Mouse (Mus musculus) midbrain, embryonic 10.5 days (tissue): ENCODE measurements around the gene Epb41l1. TPM values are rescaled to one million over a fixed set of nuclear protein-coding genes. Genes with fewer than 3 reads are reported as not detected.
"Not testable (repeated sequence)": the region's sequence is repeated elsewhere in the genome, so short reads cannot be mapped to it uniquely, and the experiment has no call there.

Source experiments
- DNase-seq: peaks from one replicate; pipeline ENCODE4 v3.0.0-alpha.2; 2017; ENCODE audit warnings: low spot score
- H3K27ac ChIP-seq: fragments of 300-500 bp; sonication (generic); replicated peaks from 2 replicates; pipeline ENCODE4 v1.5.1; 2016; ENCODE audit warnings: mild to moderate bottlenecking
- H3K27me3 ChIP-seq: fragments of 300-500 bp; sonication (generic); 2 replicates; pipeline ENCODE4 v1.6.1; 2016; ENCODE audit warnings: low read depth, mild to moderate bottlenecking; ENCODE audit not compliant: poor library complexity, severe bottlenecking
- H3K36me3 ChIP-seq: fragments of 300-500 bp; sonication (generic); 2 replicates; pipeline ENCODE4 v1.6.1; 2016; ENCODE audit warnings: mild to moderate bottlenecking, moderate library complexity
- H3K4me1 ChIP-seq: fragments of 300-500 bp; sonication (generic); 2 replicates; pipeline ENCODE4 v1.6.1; 2016
- H3K4me3 ChIP-seq: fragments of 300-500 bp; sonication (generic); 2 replicates; pipeline ENCODE4 v1.5.1; 2016; ENCODE audit warnings: mild to moderate bottlenecking, moderate library complexity
- H3K9me3 ChIP-seq: fragments of 300-500 bp; sonication (generic); replicated peaks from 2 replicates; pipeline ENCODE4 v1.6.1; 2016; ENCODE audit warnings: mild to moderate bottlenecking
- WGBS: fragments of 180-500 bp; shearing (Covaris S2); methylation state at CpG from one replicate; pipeline ENCODE4 v1.1.7; 2016; 5-methylcytosine and 5-hydroxymethylcytosine counted together
- polyA plus RNA-seq: library from polyadenylated mRNA; unstranded; fragments of >200 nt; fragmentation: Nextera tagmentation; extraction: Ambion mirVana; gene quantifications from 2 replicates; pipeline ENCODE4 v1.2.1, GENCODE M21; 2016

The Epb41l1 gene
- polyA plus RNA-seq: 1.3 and 1.8 TPM in 2 replicates

DNA sequence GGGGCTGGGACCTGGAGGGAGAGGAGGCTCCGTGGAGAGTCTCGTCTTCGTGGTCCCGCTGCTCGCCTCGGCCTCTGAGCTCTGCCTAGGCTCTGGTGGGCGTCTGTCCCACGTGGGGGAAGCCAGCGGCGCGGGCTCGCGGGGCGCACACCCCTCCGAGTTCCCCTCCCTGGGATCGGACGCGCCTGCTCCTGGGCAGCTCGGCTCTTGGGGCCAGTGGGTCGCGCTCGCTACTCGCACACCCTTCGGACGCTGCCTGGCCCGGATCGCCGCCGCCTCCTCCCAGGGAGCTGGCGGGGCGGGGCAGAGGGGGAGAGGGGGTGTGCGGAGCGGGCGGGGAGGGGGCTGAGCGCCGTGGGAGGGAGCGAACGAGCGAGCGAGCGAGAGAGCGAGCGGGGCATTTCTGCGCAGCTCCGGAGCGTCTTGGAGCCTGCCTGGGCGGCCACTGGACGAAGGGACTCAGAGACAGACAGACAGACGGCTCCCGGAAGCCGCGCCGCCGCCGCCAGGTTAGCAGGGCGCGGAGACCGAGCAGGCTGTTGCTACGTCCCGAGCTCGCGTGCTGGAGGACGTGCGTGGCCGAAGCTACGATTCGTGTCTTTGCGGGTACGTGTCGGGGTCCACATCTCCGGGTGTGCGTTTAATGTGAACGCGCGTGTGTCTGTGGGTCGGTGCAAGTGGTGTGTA is at the start of gene Epb41l1:
TSS of gene Epb41l1 (plus strand) at position 216 of the 687 bp plus-strand sequence.
- under 1% methylated on average over 75 of the region's 76 CpGs for WGBS
- H3K27me3 ChIP-seq: peaks cover 81% of the 10 kb centered on the region

DNA sequence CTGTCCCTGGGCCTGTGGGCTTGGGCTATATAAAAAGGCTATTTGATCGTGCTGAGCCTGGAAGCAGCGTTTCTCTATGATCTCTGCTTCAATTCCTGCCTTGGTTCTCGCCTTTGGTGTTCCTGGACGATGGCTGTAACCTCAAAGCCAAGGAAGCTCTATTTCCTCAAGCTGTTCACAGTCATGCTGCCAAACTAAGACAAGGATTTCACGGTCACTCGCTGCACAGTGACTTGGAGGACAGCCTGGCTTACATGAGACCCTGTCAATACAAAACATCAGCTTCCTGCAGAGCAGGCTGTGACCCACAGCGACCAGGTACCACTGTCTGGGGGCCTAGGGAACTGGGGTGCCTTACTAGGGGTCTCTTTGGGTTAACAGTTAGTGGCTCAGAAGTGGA is 43.8 kb upstream of the Epb41l1 start:
- Histone ChIP-seq H3K4me1 (peaks cover 9% of the 10 kb centered on the region), H3K27me3 (no peaks in the 10 kb centered on the region), H3K4me3 (no peak overlapping the region), H3K36me3 (no peaks in the 10 kb centered on the region), H3K9me3 (no peaks in the 10 kb centered on the region), H3K27ac (no peak overlapping the region)
- whole genome bisulfite sequencing: 88% methylated on average over 7 of the region's 7 CpGs
- DNase-seq: no peak

More for the DNA sequence above, at the start of gene Epb41l1:
- Histone ChIP-seq H3K4me1 (peaks cover 31% of the 10 kb centered on the region), H3K36me3 (no peaks in the 10 kb centered on the region), H3K27ac (peak within 1 kb of the TSS; percentile 81), H3K4me3 (peak within 1 kb of the TSS; percentile 77), H3K9me3 (no peaks in the 10 kb centered on the region)
- DNase-seq: peak; percentile 71

DNA sequence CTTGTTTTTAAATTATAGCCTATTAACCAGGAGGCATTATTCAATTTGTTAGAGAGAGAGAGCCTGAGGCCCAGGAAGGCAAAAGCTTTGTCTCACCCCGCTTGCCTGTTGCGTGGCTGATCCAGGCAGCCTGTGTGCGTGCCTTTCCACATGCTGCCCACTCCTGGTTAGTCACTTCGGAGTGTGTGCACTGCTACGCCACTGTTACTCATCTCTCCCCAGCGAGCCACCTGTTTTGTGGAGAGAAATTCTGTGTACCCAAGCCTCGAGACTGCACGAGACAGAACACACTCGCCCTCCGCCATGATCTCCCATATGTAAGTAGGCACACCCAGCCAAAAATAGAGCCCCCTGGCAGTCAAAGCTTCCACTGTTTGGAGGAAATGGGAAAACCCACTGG is 40.8 kb upstream of the Epb41l1 start:
- no peak for DNase-seq
- Histone ChIP-seq H3K4me3 (no peak overlapping the region), H3K36me3 (no peaks in the 10 kb centered on the region), H3K9me3 (peaks cover 4% of the 10 kb centered on the region), H3K4me1 (peaks cover 9% of the 10 kb centered on the region), H3K27me3 (no peaks in the 10 kb centered on the region), H3K27ac (no peak overlapping the region)
- WGBS: 91% methylated on average over 10 of the region's 10 CpGs

DNA sequence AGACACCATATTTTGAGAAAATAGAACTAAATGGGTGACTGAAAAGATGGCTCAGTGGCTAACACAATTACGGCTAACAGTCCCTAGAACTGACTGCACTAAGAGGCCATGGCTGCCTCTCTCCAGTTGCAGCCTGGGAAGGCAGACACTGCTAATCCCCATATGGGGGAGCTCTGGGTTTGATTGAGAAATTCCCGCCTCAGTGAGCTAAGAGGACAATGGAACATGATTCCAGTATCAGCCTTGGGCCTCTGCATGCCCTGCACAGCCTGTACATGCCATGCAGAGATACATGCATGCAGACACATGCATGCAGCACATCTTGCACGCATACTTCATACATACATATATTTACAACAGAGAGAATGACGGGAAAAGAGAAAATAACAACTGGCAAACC is 39.4 kb upstream of the Epb41l1 start:
- Histone ChIP-seq H3K27ac (peak overlapping the region; percentile 74; the same call in 1 of the 2 replicates), H3K36me3 (no peaks in the 10 kb centered on the region), H3K4me3 (no peak overlapping the region), H3K27me3 (no peaks in the 10 kb centered on the region), H3K4me1 (peaks cover 9% of the 10 kb centered on the region), H3K9me3 (peaks cover 4% of the 10 kb centered on the region)
- peak; percentile 33 for DNase-seq
- 71% methylated on average over 4 of the region's 4 CpGs for WGBS

DNA sequence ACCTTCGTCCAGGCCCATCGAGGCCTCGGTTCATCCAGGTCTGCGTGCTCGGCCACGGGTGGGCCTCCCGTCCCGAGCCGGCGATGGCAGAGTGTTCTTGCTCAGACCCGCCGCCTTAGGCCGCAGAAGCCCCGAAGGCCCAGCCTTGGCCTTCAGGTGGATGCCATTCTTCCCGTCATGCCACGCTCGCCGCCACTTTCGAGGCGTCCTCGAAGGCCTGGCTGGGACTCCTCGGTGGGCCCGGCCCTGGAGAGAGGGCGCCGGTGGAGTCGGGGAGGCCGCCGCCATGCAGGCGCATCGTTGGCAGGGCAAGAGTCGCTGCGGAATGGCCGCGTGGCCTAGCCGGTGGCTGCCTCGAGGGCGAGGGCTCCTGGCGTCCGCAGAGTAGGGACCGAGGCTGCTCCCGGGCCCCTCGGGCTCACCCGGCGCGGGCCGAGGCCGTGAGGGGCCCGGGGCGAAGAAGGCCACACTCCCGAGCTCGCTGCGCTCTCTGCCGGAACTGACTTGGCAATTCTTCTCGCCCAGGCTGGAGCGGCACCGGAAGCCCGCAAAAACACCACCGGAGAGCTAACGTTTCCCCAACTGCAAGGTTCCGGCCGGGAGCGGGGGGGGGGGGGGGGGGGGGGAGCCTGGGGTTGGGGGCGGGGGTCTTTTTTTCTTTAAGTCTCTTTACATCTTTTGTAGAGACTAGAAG is 28.1 kb upstream of the Epb41l1 start:
- Histone ChIP-seq H3K4me3 (peak overlapping the region; percentile 51), H3K27ac (peak overlapping the region; percentile 84)
- WGBS: 0% methylated on average over 17 of the region's 63 CpGs
- DNase-seq: peak; percentile 81
- H3K27me3 ChIP-seq, H3K4me1 ChIP-seq, H3K9me3 ChIP-seq, H3K36me3 ChIP-seq: not testable (repeated sequence)

DNA sequence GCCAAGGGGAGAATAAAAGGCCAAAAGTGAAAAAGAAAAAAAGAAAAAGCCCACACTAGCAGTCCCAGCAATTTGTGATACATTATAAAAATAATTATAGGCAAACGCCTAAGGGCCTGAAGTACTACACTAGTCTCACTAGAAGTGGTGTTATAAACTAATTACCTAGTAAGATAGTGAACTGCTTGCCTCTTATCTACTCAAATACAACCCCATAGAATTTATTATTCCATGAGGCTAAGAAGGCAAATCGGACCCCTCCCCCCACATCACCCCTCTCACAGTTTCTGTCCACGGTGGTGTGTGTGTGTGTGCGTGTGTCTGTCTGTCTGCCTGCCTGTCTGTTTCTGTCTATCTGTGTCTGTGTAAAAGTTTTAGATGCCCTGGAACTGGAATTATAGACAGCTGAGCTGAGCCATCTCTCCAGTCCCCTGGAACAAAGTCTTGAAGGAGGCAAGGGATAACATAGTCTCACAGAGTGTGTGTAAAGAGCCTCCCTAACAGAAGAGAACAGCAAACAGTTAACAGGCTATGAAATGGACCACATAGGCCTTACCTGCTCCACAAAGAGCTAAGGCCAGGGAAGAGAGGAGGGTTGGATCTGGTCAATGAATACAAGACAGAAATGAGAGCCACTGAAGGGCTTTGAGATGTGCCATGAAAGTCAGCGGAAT is 27.4 kb upstream of the Epb41l1 start:
- Histone ChIP-seq H3K27ac (peak overlapping the region; percentile 84), H3K4me3 (peak overlapping the region; percentile 51), H3K36me3 (no peaks in the 10 kb centered on the region), H3K4me1 (peaks cover 7% of the 10 kb centered on the region), H3K9me3 (no peaks in the 10 kb centered on the region), H3K27me3 (no peaks in the 10 kb centered on the region)
- 72% methylated on average over 5 of the region's 5 CpGs for WGBS
- no peak for DNase-seq

DNA sequence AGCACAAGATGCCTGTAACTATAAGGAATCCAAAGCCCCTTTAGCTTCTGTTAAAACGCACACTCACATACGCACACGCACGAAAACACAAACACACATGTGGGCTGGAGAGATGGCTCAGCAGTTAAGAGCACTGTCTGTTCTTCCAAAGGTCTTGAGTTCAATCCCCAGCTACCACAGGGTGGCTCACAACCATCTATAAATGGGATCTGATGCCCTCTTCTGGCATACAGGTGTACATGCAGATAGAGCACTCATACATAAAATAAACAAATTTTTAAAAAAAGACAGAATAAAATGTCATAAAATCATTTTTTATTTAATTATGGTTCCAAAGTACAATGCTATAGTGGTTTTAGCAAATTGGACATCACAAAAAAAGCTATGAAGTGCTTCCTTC is 26.4 kb upstream of the Epb41l1 start:
- Histone ChIP-seq H3K36me3 (no peaks in the 10 kb centered on the region), H3K4me3 (no peak overlapping the region), H3K4me1 (peaks cover 7% of the 10 kb centered on the region), H3K27me3 (no peaks in the 10 kb centered on the region), H3K9me3 (no peaks in the 10 kb centered on the region), H3K27ac (no peak overlapping the region)
- 94% methylated on average over 4 of the region's 4 CpGs for WGBS
- no peak for DNase-seq

DNA sequence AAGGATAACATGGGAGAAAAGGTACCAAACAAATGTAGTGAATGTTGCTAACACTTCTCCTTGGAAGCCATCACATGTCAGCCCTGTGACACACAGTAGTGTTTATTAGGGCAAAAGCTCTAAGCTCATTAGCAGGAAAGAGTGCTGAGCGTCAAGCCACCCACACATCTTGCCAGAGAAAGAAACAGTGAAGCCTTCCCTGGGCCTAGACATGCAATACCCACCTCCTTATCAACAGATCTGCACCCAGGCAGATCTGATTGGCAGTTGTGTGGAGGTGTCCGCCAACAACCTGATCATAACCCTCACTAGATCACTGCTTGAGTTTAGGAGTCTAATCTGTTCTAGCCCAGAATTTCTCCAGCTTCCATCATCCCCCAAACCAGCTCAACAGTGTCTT is 24.6 kb upstream of the Epb41l1 start:
- DNase-seq: no peak
- Histone ChIP-seq H3K9me3 (no peaks in the 10 kb centered on the region), H3K4me1 (peaks cover 14% of the 10 kb centered on the region), H3K27me3 (no peaks in the 10 kb centered on the region), H3K27ac (no peak overlapping the region), H3K36me3 (no peaks in the 10 kb centered on the region), H3K4me3 (no peak overlapping the region)
- WGBS: 85% methylated on average over 2 of the region's 2 CpGs

DNA sequence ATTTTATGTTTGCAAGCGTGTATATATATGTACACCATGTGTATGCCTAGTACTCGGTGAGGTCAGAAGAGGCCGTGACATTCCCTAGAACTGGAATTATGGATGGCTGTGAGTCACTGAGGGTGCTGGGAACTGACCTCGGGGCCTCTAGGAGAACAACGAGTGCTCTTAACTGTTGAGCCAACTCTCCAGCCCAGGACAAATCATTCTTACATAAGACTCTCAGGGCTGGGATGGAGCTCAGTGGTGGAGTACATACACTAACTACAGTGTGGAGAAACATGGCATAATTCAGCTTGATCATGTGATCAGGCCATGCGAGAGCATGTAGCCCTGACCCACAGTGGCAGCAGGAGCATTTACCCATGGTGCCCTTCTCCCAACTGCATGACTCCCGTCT is 22.7 kb upstream of the Epb41l1 start:
- no peaks in the 10 kb centered on the region for H3K9me3 ChIP-seq
- H3K4me1 ChIP-seq: peaks cover 22% of the 10 kb centered on the region
- no peaks in the 10 kb centered on the region for H3K27me3 ChIP-seq
- no peak overlapping the region for H3K4me3 ChIP-seq
- 90% methylated on average over 7 of the region's 7 CpGs for WGBS
- no peak for DNase-seq
- H3K36me3 ChIP-seq: no peaks in the 10 kb centered on the region
- no peak overlapping the region for H3K27ac ChIP-seq

DNA sequence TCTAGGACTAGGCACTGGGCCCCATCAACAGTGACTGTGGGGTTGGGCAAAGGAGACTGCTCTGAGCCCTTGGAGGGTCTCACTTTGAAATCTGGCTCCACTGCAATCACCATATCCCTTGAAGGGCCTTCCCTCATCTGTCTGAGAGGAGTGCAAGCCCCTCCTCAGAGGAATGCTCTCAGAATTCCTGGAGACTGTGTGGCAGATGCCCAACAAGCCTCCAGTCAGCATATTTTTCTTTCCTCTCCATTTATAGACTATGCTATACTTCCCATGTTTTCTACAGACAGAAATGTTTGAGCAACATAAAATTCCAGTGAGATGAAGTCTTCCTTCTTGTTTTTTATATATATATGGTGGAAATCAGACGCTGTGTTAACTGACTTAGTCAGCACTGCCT is 21.2 kb upstream of the Epb41l1 start:
- Histone ChIP-seq H3K27me3 (no peaks in the 10 kb centered on the region), H3K36me3 (no peaks in the 10 kb centered on the region), H3K4me1 (peaks cover 15% of the 10 kb centered on the region), H3K9me3 (no peaks in the 10 kb centered on the region), H3K27ac (no peak overlapping the region), H3K4me3 (no peak overlapping the region)
- 90% methylated on average over 1 of the region's 1 CpGs for WGBS
- DNase-seq: no peak

DNA sequence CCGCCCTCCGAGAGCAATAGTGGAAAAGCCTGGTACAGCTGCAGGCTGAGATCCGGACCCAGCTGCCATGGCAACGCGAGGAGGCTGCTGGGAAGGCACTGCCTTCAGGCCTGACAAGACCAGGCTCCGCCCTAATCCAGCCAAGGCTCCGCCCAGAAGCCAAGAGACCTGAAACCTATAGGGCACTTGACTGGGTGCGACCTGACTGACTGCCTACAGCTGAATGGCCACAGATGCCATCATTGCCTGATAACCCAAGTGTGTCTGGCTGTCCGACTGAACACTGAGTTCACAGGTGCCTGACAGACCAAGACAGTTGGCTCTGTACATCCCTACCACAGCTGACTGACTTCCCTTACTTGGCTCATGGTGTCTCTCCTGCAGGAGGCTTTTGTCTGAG is 19.4 kb upstream of the Epb41l1 start:
- peaks cover 15% of the 10 kb centered on the region for H3K4me1 ChIP-seq
- H3K9me3 ChIP-seq: no peaks in the 10 kb centered on the region
- H3K36me3 ChIP-seq: no peaks in the 10 kb centered on the region
- peak; percentile 87 for DNase-seq
- peak overlapping the region; percentile 46 for H3K4me3 ChIP-seq
- H3K27ac ChIP-seq: peak overlapping the region; percentile 87
- no peaks in the 10 kb centered on the region for H3K27me3 ChIP-seq
- WGBS: 4% methylated on average over 9 of the region's 9 CpGs

DNA sequence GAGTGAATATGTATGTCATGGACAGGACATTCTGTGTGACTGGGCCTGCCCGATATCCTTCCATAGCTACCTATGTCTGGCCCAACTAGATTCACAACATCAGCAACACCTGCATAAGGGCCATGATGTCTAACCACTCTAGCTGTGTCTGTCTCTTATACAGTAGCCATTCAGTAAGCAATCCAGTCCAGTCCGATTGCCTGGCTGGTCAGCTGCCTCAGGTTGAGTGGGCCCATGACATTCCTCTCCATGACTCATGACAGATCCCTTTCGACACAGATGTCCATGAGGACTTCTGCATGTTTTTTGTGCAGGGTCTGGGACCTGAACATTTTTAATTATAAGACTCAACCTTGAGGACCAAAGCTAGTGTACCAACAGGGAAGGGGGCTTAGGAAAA is 18.7 kb upstream of the Epb41l1 start:
- Histone ChIP-seq H3K36me3 (no peaks in the 10 kb centered on the region), H3K27me3 (no peaks in the 10 kb centered on the region), H3K4me3 (no peak overlapping the region), H3K9me3 (no peaks in the 10 kb centered on the region), H3K27ac (peak overlapping the region; percentile 87), H3K4me1 (peaks cover 22% of the 10 kb centered on the region)
- DNase-seq: no peak
- 91% methylated on average over 3 of the region's 3 CpGs for WGBS

DNA sequence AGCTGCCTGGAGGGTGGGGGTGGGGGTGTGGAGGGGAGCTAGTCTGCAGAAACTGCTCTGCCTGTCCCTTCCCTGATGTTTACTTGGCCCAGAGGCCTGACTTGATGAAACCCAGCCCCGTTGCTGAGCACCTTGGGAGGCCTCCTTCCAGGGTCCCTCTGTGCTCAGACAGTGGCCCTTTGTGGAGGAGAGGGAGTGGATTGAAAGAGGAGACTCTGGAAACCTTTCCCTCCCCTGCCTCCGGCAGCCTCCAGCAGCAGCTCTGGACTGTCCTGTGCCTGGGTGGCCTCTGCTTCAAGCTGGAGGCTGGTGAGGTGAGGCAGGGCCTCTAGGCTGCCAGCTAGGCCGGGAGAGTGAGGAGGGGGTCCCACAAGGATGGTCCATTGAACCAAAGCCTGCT is 13.7 kb upstream of the Epb41l1 start:
- Histone ChIP-seq H3K4me3 (0 out of 2 replicates have a peak overlapping the region, but pooled peaks have one; percentile 2), H3K27ac (peak overlapping the region; percentile 81), H3K4me1 (peaks cover 21% of the 10 kb centered on the region), H3K9me3 (no peaks in the 10 kb centered on the region), H3K27me3 (no peaks in the 10 kb centered on the region), H3K36me3 (no peaks in the 10 kb centered on the region)
- 4% methylated on average over 3 of the region's 3 CpGs for WGBS
- DNase-seq: peak; percentile 43
